Mouse (Mus musculus) heart, postnatal 0 days (tissue): ENCODE data around the gene Hmgcl.

ENCODE experiments used
- CTCF ChIP-seq: IDR thresholded peaks from 2 replicates; pipeline ENCODE4 v1.5.1; 2016; ENCODE audit warnings: antibody characterized with exemption, control low read depth, low read depth
- EP300 ChIP-seq: IDR thresholded peaks from 2 replicates; pipeline ENCODE4 v1.6.1; 2016; ENCODE audit warnings: antibody characterized with exemption, low read depth

DNA sequence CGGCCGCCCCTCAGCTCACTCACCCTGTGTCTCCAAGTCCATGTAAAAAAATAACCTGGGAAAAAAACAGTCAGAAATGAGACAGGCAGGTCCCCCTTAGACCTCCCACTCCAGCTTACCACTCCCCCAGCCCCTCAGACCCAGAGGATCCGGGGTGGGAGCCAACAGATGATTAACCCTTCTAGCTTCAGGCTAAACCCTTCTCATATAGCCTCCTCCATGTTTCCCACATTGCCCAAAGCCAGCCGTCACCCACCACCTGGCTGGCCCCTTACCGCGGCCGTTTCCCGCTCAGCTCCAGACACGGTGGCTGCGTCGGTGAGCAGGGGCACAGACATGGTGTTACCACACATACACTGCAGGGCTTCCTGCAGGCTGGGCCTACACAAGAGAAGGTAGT lies 24.3 kb downstream of the Hmgcl start:
- TF ChIP-seq CTCF (no peak), EP300 (no peak)
